Mouse (Mus musculus) brain, embryonic 14.5 days (tissue): ENCODE results near the gene Gm42669.

Experiments
- CTCF ChIP-seq: fragments of 200-500 bp; IDR thresholded peaks from 2 replicates; pipeline ENCODE4 v1.5.1; 2012; ENCODE audit warnings: inconsistent platforms, mild to moderate bottlenecking, moderate library complexity, borderline replicate concordance; ENCODE audit not compliant: insufficient read depth, insufficient read length; ENCODE audit errors: extremely low read depth
- POLR2A ChIP-seq: fragments of 200-500 bp; IDR thresholded peaks from 2 replicates; pipeline ENCODE4 v1.6.1; 2012; ENCODE audit warnings: mild to moderate bottlenecking, inconsistent platforms, borderline replicate concordance; ENCODE audit not compliant: poor library complexity, insufficient read depth, insufficient read length, severe bottlenecking; ENCODE audit errors: extremely low read depth

DNA sequence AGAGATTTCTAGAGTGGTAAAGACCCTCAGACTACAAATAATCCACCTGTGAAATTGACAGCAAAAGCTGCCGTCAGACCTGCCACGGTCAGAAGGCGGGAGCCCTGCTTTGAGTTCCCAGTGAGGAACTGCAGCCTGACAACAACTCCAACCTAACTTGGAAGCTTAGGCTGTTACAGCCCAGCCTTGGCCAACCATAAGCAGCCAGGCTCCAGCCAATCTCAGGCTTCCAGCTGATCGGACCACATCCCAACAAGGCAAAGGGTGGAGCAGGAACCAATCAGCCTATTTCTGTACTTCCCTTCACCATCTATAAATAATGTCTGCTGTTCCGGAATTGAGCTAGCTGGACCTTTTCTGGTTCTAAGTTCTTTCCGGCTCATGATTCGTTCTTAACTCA lies 14.5 kb downstream of the Gm42669 start:
- TF ChIP-seq CTCF (no peak), POLR2A (no peak)
